Mouse (Mus musculus) gastrocnemius, postnatal 14 days (tissue): Measurements from ENCODE around the gene Gm29666. TPM values are rescaled to one million over a fixed set of nuclear protein-coding genes. Genes with fewer than 3 reads are reported as not detected.
A peak's percentile ranks its signal among the peaks of the same experiment; 100 is the strongest.

ENCODE experiments used
- DNase-seq: peaks from one replicate; pipeline ENCODE4 v3.0.0; 2021; ENCODE audit warnings: mixed read lengths
- intact Hi-C: fragments of 180-260 bp; cut with DNase I; formaldehyde crosslinking; loops from one replicate; pipeline ENCODE4 v1.15.1; 2025; ENCODE audit warnings: low total_unique reads
- long read RNA-seq, 2 experiments: library from polyadenylated mRNA; stranded (forward); transcript quantifications; one replicate each; pipeline ENCODE4 v2.0.0; 2021
- total RNA-seq, 2 experiments: library from RNA; stranded (reverse); gene quantifications; 2 replicates each; pipeline ENCODE4 v1.2.3; 2021

Gene Gm29666
- under 1 TPM; 0.09 to 0.14 TPM for total RNA-seq
- long read RNA-seq, experiment 1, result 0 reads
- long read RNA-seq, experiment 2, partial matches to known transcripts, result 0 of 1 reads
- long read RNA-seq, experiment 2, other reads (novel, unspliced or antisense), result 1 of 1 reads

DNA sequence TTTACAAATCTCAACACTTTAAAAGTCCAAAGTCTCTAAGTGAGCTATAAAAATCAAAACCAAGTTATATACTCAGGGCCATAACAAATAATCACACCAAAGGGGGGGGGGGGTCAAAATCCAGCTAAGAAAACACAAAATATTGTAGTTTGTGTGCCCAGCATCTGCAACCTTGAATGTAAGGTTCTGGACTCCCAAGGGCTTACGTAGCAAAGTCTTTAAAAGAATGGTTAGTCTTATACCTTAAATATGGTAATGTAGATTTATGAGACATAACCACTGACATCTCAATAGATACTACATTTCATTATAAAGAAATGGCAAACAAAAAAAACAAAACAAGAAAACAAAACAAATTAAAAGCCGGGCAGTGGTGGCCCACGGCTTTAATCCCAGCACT lies at the start of gene Gm29666:
Gm29666 (minus strand) TSS at position 101 of the 400 bp plus-strand sequence.
- intact Hi-C loops, result no loop called here

GRCm38 (mm10) chr15:84968534-84968933 lies 48.7 kb upstream of the Gm29666 start:
- no peak for DNase-seq
- intact Hi-C loops, result no loop called here

More for the DNA sequence above, at the start of gene Gm29666:
- no peak for DNase-seq

GRCm38 (mm10) chr15:84965575-84966360 lies 45.9 kb upstream of the Gm29666 start:
- intact Hi-C loops, result no loop called here
- DNase-seq, result peak; percentile 40

- no peak for DNase-seq
- intact Hi-C loops, result no loop called here
These were observed 44.9 kb upstream of the Gm29666 start for GRCm38 (mm10) chr15:84964771-84965170.

DNA sequence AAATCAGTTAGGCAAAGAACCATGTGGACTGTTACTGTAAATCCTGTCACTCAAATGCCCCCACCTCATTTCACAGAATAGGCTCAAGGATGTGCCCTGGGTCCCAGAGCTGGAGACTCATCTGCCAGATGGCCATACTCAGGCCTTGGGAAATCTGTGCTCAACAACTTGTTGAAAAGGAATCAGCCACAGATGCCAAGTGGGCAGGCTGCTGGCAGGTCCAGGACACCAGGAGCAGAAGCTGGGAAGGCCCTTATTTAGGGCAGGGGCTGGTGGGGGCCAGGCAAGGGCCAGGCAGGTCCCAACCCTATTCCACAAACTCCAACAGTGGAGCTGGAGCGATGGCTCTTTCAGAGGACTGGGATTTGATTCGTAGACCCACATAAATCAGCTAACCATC lies 42.7 kb upstream of the Gm29666 start:
- intact Hi-C loops, result no loop called here
- DNase-seq, result no peak

GRCm38 (mm10) chr15:84960692-84961091 lies 40.9 kb upstream of the Gm29666 start:
- peak; percentile 43 for DNase-seq
- intact Hi-C loops, result no loop called here

DNA sequence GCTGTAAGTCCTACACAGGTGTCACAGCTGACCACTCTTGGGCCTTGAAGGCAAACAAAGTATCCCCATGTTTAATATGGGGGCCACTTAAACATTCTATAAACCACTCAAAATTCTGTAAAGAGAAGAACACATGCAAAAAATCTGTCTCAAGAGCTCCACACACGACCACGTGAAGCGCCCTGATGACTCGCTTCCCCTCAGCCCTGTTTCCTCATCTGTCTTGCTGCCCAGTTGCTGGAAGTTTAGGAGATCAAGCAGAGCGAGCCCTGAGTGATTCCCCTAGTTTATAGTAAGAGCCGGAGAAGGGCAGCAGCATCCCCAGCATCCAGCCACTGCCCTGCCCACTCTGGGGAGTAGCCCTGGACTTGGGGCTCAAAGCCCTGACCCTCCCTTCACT lies 40.1 kb upstream of the Gm29666 start:
- no peak for DNase-seq
- intact Hi-C loops, result no loop called here

DNA sequence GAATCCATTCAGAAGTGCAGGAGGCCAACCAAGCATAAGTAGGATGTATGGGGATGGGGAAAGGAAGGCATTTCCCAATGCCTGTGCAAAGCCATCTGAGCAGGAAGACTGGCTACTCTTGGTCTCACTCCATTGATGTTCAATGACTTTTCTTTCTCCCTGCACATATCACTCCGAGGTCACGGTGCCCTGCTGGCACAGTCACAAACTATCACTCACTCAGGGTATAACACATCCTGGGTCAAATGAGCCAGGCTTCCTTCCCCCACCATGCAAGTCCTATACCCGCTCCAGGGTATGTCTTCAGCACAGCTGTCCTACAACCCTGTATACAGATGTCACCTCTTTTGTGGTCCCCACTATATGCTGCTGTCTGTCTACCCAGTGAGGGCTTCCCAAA lies 38.5 kb upstream of the Gm29666 start:
- intact Hi-C loops, result no loop called here
- no peak for DNase-seq

DNA sequence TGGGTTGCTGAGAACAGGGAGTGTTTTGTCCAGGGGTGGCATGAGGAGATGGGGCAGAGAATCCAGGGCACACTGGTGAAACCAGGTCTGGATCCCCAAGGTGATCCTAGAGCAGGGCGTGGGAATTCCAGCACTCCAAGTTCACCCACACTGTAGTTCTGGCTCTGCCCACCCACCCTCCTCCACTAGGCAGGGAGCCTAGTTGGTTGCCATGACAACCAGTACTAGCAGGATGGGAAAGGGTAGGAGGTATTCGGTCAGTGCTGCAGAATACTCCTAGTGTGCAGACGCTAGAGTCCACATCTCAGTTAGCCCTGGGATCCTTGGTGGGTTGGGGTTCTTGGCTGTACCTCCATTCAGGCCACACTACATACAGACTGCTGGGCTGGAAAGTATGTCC lies 38.0 kb upstream of the Gm29666 start:
- intact Hi-C loops, result no loop called here

DNA sequence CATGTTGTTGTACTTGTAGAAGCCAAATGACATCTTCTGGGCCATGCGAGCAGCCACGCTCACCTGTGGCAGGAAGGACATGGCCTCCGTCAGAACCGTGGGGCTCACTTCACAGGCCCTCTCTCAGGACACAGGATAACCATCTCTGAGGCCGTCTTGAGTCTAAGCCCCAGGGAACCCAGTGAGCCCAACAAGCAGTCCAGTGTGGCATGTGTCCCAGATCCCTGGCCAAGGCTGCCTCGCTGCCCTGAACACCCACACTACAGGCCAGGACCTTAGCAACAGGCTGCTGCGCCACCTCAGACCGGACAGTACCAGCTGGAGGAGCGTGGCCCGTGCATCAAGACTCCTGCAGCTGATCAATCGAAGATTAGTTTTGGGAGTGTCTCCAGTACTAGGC lies 33.4 kb upstream of the Gm29666 start:
- DNase-seq, result no peak
- intact Hi-C loops, result no loop called here

More for the DNA sequence above, 38.0 kb upstream of the Gm29666 start:
- DNase-seq, result no peak

- DNase-seq, result no peak
- intact Hi-C loops, result no loop called here
These were observed 30.2 kb upstream of the Gm29666 start for GRCm38 (mm10) chr15:84950053-84950452.

GRCm38 (mm10) chr15:84948990-84949389 lies 29.2 kb upstream of the Gm29666 start:
- no peak for DNase-seq
- intact Hi-C loops, result no loop called here

DNA sequence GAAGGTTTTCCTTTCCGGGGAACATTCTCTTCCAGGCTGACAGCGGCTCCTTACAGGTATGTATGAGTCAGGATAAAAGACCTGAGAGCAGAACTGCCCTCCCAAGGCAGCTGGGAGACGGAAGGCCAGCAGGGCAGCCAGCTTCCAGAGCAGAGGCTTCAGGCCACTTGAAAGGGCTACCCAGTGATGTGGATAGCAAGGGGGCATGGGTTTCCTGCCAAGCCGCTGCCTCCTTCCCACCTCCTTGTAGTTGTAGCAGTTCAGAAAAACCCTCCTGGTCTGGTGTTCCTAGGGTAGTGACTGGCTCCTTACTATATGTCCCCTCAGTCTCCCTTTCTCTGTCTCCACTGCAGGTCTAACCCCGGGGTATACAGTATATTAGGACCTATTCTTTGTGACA lies 24.5 kb upstream of the Gm29666 start:
- intact Hi-C loops, result no loop called here
- no peak for DNase-seq

DNA sequence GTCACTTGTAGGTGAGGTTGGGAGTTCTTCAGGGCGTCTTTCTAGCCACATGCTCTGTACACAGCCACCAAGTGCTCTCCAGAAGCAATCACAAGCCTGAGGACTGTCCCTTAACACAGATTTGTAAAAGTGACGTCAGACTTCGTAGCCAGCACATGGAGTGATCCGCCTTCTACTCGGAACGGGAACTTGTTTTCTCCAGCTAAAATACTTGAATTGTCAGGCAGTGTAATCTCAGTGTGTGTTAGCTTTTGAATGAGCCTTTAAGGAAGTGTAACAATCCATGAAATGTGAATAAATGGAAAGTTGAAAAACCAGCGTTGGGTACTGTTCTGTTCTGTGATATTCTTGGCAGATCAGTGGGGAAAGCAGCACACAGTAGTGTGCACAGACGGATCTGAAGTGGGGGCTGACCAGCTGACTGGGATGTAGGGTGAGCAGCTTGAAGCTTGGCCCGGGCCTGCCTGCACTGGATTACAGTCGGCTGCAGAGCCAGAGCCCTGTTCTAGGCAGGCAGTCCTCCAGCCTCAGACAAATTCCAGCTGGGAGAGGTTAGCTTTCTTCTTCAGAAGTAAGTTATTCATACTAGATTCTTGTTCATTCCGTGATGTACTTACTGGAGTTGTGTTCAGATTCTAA lies 22.9 kb upstream of the Gm29666 start:
- intact Hi-C loops, result no loop called here
- no peak for DNase-seq

- no peak for DNase-seq
- intact Hi-C loops, result no loop called here
These were observed 20.3 kb upstream of the Gm29666 start for GRCm38 (mm10) chr15:84940102-84940501.

- intact Hi-C loops, result no loop called here
- no peak for DNase-seq
These were observed 15.1 kb upstream of the Gm29666 start for GRCm38 (mm10) chr15:84934901-84935300.

DNA sequence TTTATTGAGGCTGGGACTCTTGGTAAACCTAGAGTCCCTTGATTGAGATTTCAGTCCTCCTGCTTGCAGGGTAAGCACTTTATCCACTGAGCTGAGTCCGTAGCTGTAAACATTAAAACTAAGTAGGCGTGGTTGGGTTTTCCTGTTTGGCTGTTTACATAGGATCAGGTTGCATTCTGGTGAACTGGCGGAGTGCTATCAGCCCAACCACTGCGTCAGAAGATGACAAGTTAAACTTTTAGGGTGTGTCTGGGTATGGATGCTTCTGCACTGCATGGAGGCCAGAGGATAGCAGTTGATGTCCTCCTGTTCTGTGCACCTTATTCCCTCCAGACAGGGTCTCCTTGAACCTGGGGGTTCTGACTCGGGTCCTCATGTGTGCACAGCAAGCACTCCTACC lies 12.5 kb upstream of the Gm29666 start:
- DNase-seq, result no peak
- intact Hi-C loops, result no loop called here

DNA sequence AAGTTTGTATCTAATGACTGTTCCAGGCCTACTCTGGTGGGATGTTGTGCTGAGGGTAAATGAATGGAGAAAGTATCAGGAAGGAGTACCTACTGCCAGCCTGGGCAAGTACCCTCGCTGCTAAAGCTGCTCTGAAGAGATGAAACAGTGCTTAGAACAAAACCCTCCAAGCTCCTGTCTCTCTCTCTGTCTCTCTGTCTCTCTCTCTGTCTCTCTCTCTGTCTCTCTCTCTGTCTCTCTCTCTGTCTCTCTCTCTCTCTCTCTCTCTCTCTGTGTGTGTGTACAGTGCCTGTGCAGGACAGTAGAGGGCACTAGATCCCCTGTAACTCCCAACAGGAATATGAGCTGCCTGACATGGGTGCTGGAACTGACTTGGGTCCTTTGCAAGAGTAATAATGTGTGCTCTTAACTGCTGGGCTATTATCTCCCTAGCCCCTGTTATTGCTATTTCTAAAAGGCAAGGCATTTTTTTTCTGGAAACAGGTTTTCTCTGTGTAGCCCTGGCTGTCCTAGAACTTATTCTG lies 5.7 kb upstream of the Gm29666 start:
- DNase-seq, result no peak
- intact Hi-C loops, result no loop called here

DNA sequence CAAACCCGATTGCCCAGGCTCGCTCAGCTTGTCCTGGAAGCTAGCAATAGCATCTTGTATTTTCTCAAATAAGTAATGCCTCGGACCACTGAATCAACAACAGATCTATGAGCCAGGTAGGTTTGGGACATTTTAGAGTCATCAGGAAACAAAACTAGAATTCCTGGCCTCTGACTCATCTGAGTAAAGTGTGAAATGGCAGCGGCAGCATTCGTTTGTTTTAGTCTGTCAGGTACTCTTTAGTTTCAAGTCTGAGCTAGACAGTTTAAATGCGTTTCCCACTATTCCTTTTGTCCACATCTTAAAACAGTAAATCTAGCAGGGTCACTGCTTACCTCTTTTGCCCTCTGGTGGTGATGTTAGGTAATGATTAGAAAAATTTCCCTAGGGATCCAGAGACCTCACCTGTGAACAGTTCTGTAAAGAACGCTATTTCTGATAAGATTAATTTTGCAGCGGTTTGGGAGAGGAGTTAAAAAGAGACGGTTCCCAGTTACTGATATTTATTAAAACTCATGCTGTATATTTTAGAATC lies 5.0 kb upstream of the Gm29666 start:
- DNase-seq, result no peak
- intact Hi-C loops, result no loop called here

GRCm38 (mm10) chr15:84923508-84924181 lies 3.8 kb upstream of the Gm29666 start:
- DNase-seq, result peak; percentile 67
- intact Hi-C loops, result no loop called here
